Mouse (Mus musculus) C2C12 (cell line): Measurements from ENCODE around the gene Gid4. TPM values are rescaled to one million over a fixed set of nuclear protein-coding genes. Genes with fewer than 3 reads are reported as not detected.

ENCODE experiments used
- H3K27me3 ChIP-seq: one replicate; pipeline ENCODE4 v1.6.1; 2011; ENCODE audit not compliant: control insufficient read depth, insufficient read depth, insufficient read length
- H3K36me3 ChIP-seq: one replicate; pipeline ENCODE4 v1.6.1; 2011; ENCODE audit not compliant: control insufficient read depth, insufficient read depth
- H3K4me3 ChIP-seq: one replicate; pipeline ENCODE4 v1.5.1; 2011; ENCODE audit warnings: mild to moderate bottlenecking, control low read depth; ENCODE audit not compliant: poor library complexity, insufficient read depth, severe bottlenecking
- H3K79me2 ChIP-seq: one replicate; pipeline ENCODE4 v1.6.1; 2011; ENCODE audit not compliant: control insufficient read depth, insufficient read depth
- H3K79me3 ChIP-seq: one replicate; pipeline ENCODE4 v1.6.1; 2011; ENCODE audit warnings: low read depth, control low read depth
- H3ac ChIP-seq: one replicate; pipeline ENCODE3; 2011; ENCODE audit warnings: low read depth; ENCODE audit not compliant: control insufficient read depth, insufficient read length
- CEBPB ChIP-seq: IDR thresholded peaks from one replicate; pipeline ENCODE4 v1.6.1; 2011; ENCODE audit warnings: low read depth, mild to moderate bottlenecking, control low read depth, moderate library complexity
- CTCF ChIP-seq: IDR thresholded peaks from one replicate; pipeline ENCODE4 v1.5.1; 2011; ENCODE audit not compliant: control insufficient read depth, insufficient read depth, insufficient read length
- FOSL1 ChIP-seq: IDR thresholded peaks from one replicate; pipeline ENCODE4 v1.8.0; 2011; ENCODE audit warnings: mild to moderate bottlenecking, low read length; ENCODE audit not compliant: poor library complexity, insufficient read depth, severe bottlenecking
- MAX ChIP-seq: IDR thresholded peaks from one replicate; pipeline ENCODE4 v1.6.1; 2011; ENCODE audit warnings: mild to moderate bottlenecking, control low read depth
- MYOD1 ChIP-seq: IDR thresholded peaks from one replicate; pipeline ENCODE4 v1.6.1; 2011; ENCODE audit warnings: low read depth; ENCODE audit not compliant: control insufficient read depth, insufficient read length
- MYOG ChIP-seq: IDR thresholded peaks from one replicate; pipeline ENCODE4 v1.6.1; 2011; ENCODE audit not compliant: control insufficient read depth, insufficient read length; ENCODE audit errors: extremely low read depth
- USF1 ChIP-seq: IDR thresholded peaks from one replicate; pipeline ENCODE4 v1.6.1; 2011; ENCODE audit warnings: low read depth, mild to moderate bottlenecking, control low read depth, moderate library complexity
- polyA plus RNA-seq: library from polyadenylated mRNA; unstranded; fragments of >200 nt; fragmentation: generic; extraction: Trizol; gene quantifications from one replicate; pipeline ENCODE4 v1.2.1, GENCODE M21; 2012; ENCODE audit warnings: missing spikeins

Gene Gid4
- polyA plus RNA-seq, 1 experiment = 6.0 TPM

- H3K4me3 ChIP-seq = no peak overlapping the region
- H3K79me2 ChIP-seq = no peaks in the 10 kb centered on the region
- H3K27me3 ChIP-seq = no peaks in the 10 kb centered on the region
- no peaks in the 10 kb centered on the region for H3K79me3 ChIP-seq
- no peak overlapping the region for H3ac ChIP-seq
- TF ChIP-seq FOSL1 (no peak), MAX (no peak)
- H3K36me3 ChIP-seq = peaks cover 12% of the 10 kb centered on the region
Observed at GRCm38 (mm10) chr11:60397172-60397571, 19.8 kb upstream of the Gid4 start.

GRCm38 (mm10) chr11:60406606-60407005 lies 10.3 kb upstream of the Gid4 start:
- no peak for TF ChIP-seq USF1
- TF ChIP-seq CEBPB = no peak
- no peak for TF ChIP-seq MYOD1
- no peak for TF ChIP-seq CTCF
- TF ChIP-seq MYOG = no peak
- no peak for TF ChIP-seq FOSL1
- TF ChIP-seq MAX = no peak
- peaks cover 2% of the 10 kb centered on the region for H3K79me3 ChIP-seq
- H3ac ChIP-seq = no peak overlapping the region
- H3K36me3 ChIP-seq = peaks cover 68% of the 10 kb centered on the region
- H3K4me3 ChIP-seq = no peak overlapping the region
- peaks cover 9% of the 10 kb centered on the region for H3K79me2 ChIP-seq
- H3K27me3 ChIP-seq = no peaks in the 10 kb centered on the region

GRCm38 (mm10) chr11:60412173-60412572 lies 4.8 kb upstream of the Gid4 start:
- TF ChIP-seq FOSL1 = no peak
- no peak for TF ChIP-seq MYOD1
- TF ChIP-seq CEBPB = no peak
- no peak for TF ChIP-seq USF1
- TF ChIP-seq CTCF = no peak
- no peak for TF ChIP-seq MYOG
- TF ChIP-seq MAX = no peak
- Histone ChIP-seq H3K27me3 (no peaks in the 10 kb centered on the region), H3K79me3 (peaks cover 15% of the 10 kb centered on the region), H3K79me2 (peaks cover 60% of the 10 kb centered on the region), H3K36me3 (peaks cover 20% of the 10 kb centered on the region), H3K4me3 (no peak overlapping the region), H3ac (no peak overlapping the region)

- TF ChIP-seq FOSL1 (no peak), USF1 (no peak), MYOG (no peak), CTCF (no peak), MAX (no peak), MYOD1 (no peak), CEBPB (no peak)
- H3K36me3 ChIP-seq = peaks cover 14% of the 10 kb centered on the region
- H3K79me3 ChIP-seq = peaks cover 15% of the 10 kb centered on the region
- no peaks in the 10 kb centered on the region for H3K27me3 ChIP-seq
- peaks cover 64% of the 10 kb centered on the region for H3K79me2 ChIP-seq
- H3K4me3 ChIP-seq = no peak overlapping the region
- H3ac ChIP-seq = no peak overlapping the region
Observed at GRCm38 (mm10) chr11:60412921-60413320, 4.0 kb upstream of the Gid4 start.

- TF ChIP-seq CEBPB (no peak), USF1 (no peak), MAX (no peak), MYOD1 (no peak)
- peak overlapping the region; percentile 76 for H3ac ChIP-seq
- no peaks in the 10 kb centered on the region for H3K27me3 ChIP-seq
- peak overlapping the region; percentile 68 for H3K4me3 ChIP-seq
- H3K36me3 ChIP-seq = no peaks in the 10 kb centered on the region
- H3K79me3 ChIP-seq = peaks cover 18% of the 10 kb centered on the region
- H3K79me2 ChIP-seq = peaks cover 75% of the 10 kb centered on the region
Observed at GRCm38 (mm10) chr11:60416590-60416962, 369 bp upstream of the Gid4 start.

GRCm38 (mm10) chr11:60417717-60418472 lies 950 bp downstream of the Gid4 start, which contains the start of gene Atpaf2:
Atpaf2 (minus strand) TSS chr11:60418457.
- Histone ChIP-seq H3K79me2 (peaks cover 62% of the 10 kb centered on the region), H3K36me3 (no peaks in the 10 kb centered on the region), H3K79me3 (peaks cover 18% of the 10 kb centered on the region), H3ac (peak within 1 kb of the TSS; percentile 95), H3K27me3 (no peaks in the 10 kb centered on the region), H3K4me3 (peak within 1 kb of the TSS; percentile 79)
- no peak for TF ChIP-seq MYOD1
- no peak for TF ChIP-seq MAX
- TF ChIP-seq CTCF = no peak
- TF ChIP-seq MYOG = no peak
- no peak for TF ChIP-seq USF1
- TF ChIP-seq CEBPB = no peak
- TF ChIP-seq FOSL1 = no peak
